ENCODE assay signal across 10 mouse cellular contexts in genomic region chr7:62078607-62079006, GRCm38 (mm10).
DNase-seq lines count a peak whose midpoint lies in the region; ATAC-seq lines count a peak whose summit lies in the region.
"Had no signal": no experiment of that assay in that cellular context is flagged by ENCODE, and none has a peak within 500 bp of the region (broad histone marks: within the 10 kb centered on the region; RNA-seq: fewer than 3 reads in every experiment).

No protein-coding gene starts in this region.

- no peaks in the 10 kb centered on the region for H3K36me3 ChIP-seq in lung, embryonic 16.5 days (ENCODE audit: control insufficient read depth, insufficient read depth, low read length)
- H3K36me3 ChIP-seq: limb, embryonic 12.5 days had no signal

- H3K27ac ChIP-seq in lung, embryonic 16.5 days (ENCODE audit: low read length), result peak overlapping the region; percentile 63; the same call in 1 of the 2 replicates
- H3K27ac ChIP-seq: limb, embryonic 12.5 days had no signal

- no peaks in the 10 kb centered on the region for H3K27me3 ChIP-seq in lung, embryonic 16.5 days (ENCODE audit: control insufficient read depth, insufficient read depth, low read depth, low read length)
- H3K27me3 ChIP-seq: limb, embryonic 12.5 days; Patski had no signal

- H3K4me3 ChIP-seq in lung, embryonic 16.5 days (ENCODE audit: low read length), result no peak overlapping the region
- H3K4me3 ChIP-seq: limb, embryonic 12.5 days had no signal

- H3K9me3 ChIP-seq in lung, embryonic 16.5 days (ENCODE audit: control insufficient read depth, low read length), result no peaks in the 10 kb centered on the region

- H3K4me2 ChIP-seq in lung, embryonic 16.5 days (ENCODE audit: low read depth, low read length), result no peak overlapping the region
- H3K4me2 ChIP-seq: limb, embryonic 12.5 days had no signal

- DNase-seq in layer of hippocampus, adult 11-12 months (ENCODE audit: low spot score), result peak; percentile 8
- no peak for DNase-seq in layer of hippocampus, adult 9-11 months
- peak; percentile 30 for DNase-seq in Muller cell, postnatal 12 days (ENCODE audit: inconsistent ontology term)
- DNase-seq in cerebellum, adult 18-20 months, result peak; percentile 11 to 21
- DNase-seq in embryo, embryonic 10.5 days (ENCODE audit: low spot score), result no peak
- no peak for DNase-seq in gastrocnemius, adult 18-20 months (ENCODE audit: low spot score)

- H3K4me1 ChIP-seq in lung, embryonic 16.5 days (replicated peaks; ENCODE audit: control insufficient read depth, insufficient read depth, low read length), result no peaks in the 10 kb centered on the region
- H3K4me1 ChIP-seq: limb, embryonic 12.5 days had no signal

- H3K9ac ChIP-seq in lung, embryonic 16.5 days (ENCODE audit: low read length), result no peak overlapping the region
- H3K9ac ChIP-seq: limb, embryonic 12.5 days had no signal

- WGBS in lung, embryonic 16.5 days, result 45% methylated on average over 1 of the region's 1 CpGs

- ATAC-seq in lung, embryonic 16.5 days (ENCODE audit: low read depth), result peak; percentile 99
- no peak for ATAC-seq in megakaryocyte, adult 5-6 weeks (ENCODE audit: poor library complexity, severe bottlenecking)
- ATAC-seq: Patski had no signal

Comparison
In these comparisons a context has a peak if more than half of its experiments do, and no peak if none do; other contexts are left out.
1. DNase-seq: peak in layer of hippocampus, adult 11-12 months (single experiment), Muller cell, postnatal 12 days (single experiment) and cerebellum, adult 18-20 months (2 of 2); none in layer of hippocampus, adult 9-11 months (single experiment), embryo, embryonic 10.5 days (single experiment) and gastrocnemius, adult 18-20 months (single experiment).